Mouse (Mus musculus): ENCODE measurements at regions not wholly inside any gene's neighbourhood (a gene's known extent, or its start where the extent isn't known, plus 50 kb on each side); places are given as distances from the start of the nearest gene placed in this dataset.

DNA sequence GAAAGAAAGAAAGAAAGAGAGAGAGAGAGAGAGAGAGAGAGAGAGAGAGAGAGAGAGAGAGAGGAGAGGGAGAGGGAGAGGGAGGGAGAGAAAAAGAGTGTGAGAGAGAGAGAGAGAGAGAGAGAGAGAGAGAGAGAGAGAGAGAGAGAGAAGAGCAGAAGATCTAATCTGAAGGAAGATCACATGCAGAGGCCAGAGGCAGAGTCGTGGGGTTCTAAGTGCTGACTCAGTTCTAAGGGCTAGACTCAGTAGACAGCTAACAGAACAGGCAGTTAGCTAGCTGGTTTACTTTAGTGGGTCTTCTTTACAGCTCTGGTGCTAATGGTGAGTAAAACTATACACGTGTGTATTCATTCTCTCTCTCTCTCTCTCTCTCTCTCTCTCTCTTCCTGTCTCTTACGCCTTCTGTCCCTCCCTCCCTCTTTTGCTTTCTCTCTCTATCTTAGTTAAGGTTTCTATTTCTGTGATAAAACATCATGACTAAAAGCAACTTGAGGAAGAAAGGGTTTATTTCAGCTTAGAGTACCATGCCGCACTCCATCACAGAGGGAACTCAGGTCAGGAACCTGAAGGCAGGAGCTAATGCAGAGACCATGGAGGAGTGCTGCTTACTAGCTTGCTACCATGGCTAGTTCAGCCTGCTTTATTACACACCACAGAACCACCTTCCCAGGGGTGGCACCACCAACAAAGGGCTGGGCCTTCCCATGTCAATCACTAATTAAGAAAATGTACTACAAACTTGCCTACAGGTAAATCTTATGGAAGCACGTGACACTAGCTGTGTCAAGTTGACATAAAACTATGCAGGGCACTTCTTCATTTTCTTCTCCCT lies 142.8 kb upstream of the Jun start:
- TF ChIP-seq POLR2A (IDR thresholded peaks at IDR 0.05; ENCODE audit: low read depth, low read length), result no peak
- no peak for TF ChIP-seq CTCF (IDR thresholded peaks at IDR 0.05; ENCODE audit: extremely low read depth, insufficient read length, insufficient replicate concordance, low read depth, low read length)
